Mouse (Mus musculus) heart, adult 2 months (tissue): ENCODE results near the gene Lct. TPM values are rescaled to one million over a fixed set of nuclear protein-coding genes. Genes with fewer than 3 reads are reported as not detected.

ENCODE experiments used
- DNase-seq, 2 experiments: peaks; one replicate each; pipeline ENCODE4 v3.0.0; 2021
- H3K27ac ChIP-seq: fragments of 200-600 bp; 2 replicates; pipeline ENCODE4 v1.8.1; 2022
- H3K27me3 ChIP-seq: fragments of 200-500 bp; 2 replicates; pipeline ENCODE4 v1.6.1; 2012; ENCODE audit warnings: mild to moderate bottlenecking, low read length, inconsistent platforms, mixed read lengths; ENCODE audit not compliant: control insufficient read depth, insufficient read depth
- H3K36me3 ChIP-seq: fragments of 200-500 bp; 2 replicates; pipeline ENCODE4 v1.6.1; 2012; ENCODE audit warnings: low read length, inconsistent platforms; ENCODE audit not compliant: control insufficient read depth, insufficient read depth
- H3K4me1 ChIP-seq: fragments of 200-500 bp; 2 replicates; pipeline ENCODE4 v1.6.1; 2011; ENCODE audit warnings: low read length; ENCODE audit not compliant: control insufficient read depth, insufficient read depth
- H3K4me3 ChIP-seq: fragments of 200-600 bp; 2 replicates; pipeline ENCODE4 v1.8.1; 2022
- H3K79me2 ChIP-seq: fragments of 200-500 bp; replicated peaks from 2 replicates; pipeline ENCODE4 v1.6.1; 2012; ENCODE audit warnings: mild to moderate bottlenecking, inconsistent platforms, low read length, moderate library complexity, mixed read lengths; ENCODE audit not compliant: control insufficient read depth, insufficient read depth
- H3K9ac ChIP-seq: fragments of 200-500 bp; 2 replicates; pipeline ENCODE4 v1.6.1; 2012; ENCODE audit warnings: low read depth, mild to moderate bottlenecking, control low read depth, inconsistent platforms, low read length, mixed read lengths
- CTCF ChIP-seq: fragments of 200-600 bp; IDR thresholded peaks from 2 replicates; pipeline ENCODE4 v1.8.1; 2022; ENCODE audit warnings: antibody characterized with exemption, mild to moderate bottlenecking, moderate library complexity
- EP300 ChIP-seq: fragments of 200-500 bp; IDR thresholded peaks from 2 replicates; pipeline ENCODE4 v1.6.1; 2011; ENCODE audit warnings: low read depth, low read length, control low read depth; ENCODE audit not compliant: insufficient read depth
- POLR2A ChIP-seq: fragments of 200-500 bp; IDR thresholded peaks from 2 replicates; pipeline ENCODE4 v1.6.1; 2011; ENCODE audit warnings: mild to moderate bottlenecking, low read depth, low read length, control low read depth; ENCODE audit not compliant: insufficient read depth
- WGBS: fragments of 180-500 bp; shearing (Covaris S2); methylation state at CpG from one replicate; pipeline ENCODE4 v1.1.7; 2018; 5-methylcytosine and 5-hydroxymethylcytosine counted together
- intact Hi-C: fragments of 180-260 bp; cut with DNase I; formaldehyde crosslinking; loops from one replicate; pipeline ENCODE4 v1.15.1; 2025
- polyA plus RNA-seq: library from polyadenylated mRNA; depleted of rRNA; stranded (reverse); fragments of >200 nt; gene quantifications from 2 replicates; pipeline ENCODE4 v1.2.3, GENCODE M21; 2012; rRNA removed
- total RNA-seq, 2 experiments: library from RNA; stranded (reverse); gene quantifications; 2 replicates each; pipeline ENCODE4 v1.2.3; 2021

Gene Lct
- total and polyA plus RNA-seq, 3 experiments = 0.02 TPM; not detected in 2

- Histone ChIP-seq H3K36me3 (peaks cover 4% of the 10 kb centered on the region), H3K27me3 (no peaks in the 10 kb centered on the region), H3K4me1 (no peaks in the 10 kb centered on the region), H3K9ac (no peak overlapping the region), H3K27ac (no peak overlapping the region), H3K4me3 (no peak overlapping the region), H3K79me2 (no peaks in the 10 kb centered on the region)
- WGBS = 87% methylated on average over 4 of the region's 4 CpGs
- TF ChIP-seq EP300 = no peak
- no peak for TF ChIP-seq POLR2A
- TF ChIP-seq CTCF = no peak
- intact Hi-C loops = no loop called here
- DNase-seq = no peak
These were observed 92.9 kb downstream of the Lct start for GRCm38 (mm10) chr1:128235181-128235580.

Other genes with a start within 250 kb of the Lct start
- 1 to 10 TPM; 4.8 to 5.0 TPM for gene Zranb3, start 225.3 kb downstream of the Lct start, total RNA-seq
- 1.00 and 1.6 TPM in 2 replicates for gene Zranb3, start 225.3 kb downstream of the Lct start, polyA plus RNA-seq
- 10 to 100 TPM; 47.8 to 54.5 TPM for gene R3hdm1, start 225.0 kb downstream of the Lct start, total RNA-seq
- gene R3hdm1, start 225.0 kb downstream of the Lct start, polyA plus RNA-seq = 33.1 and 33.9 TPM in 2 replicates
- 10 to 100 TPM; 38.0 to 40.4 TPM for gene Ubxn4, start 84.4 kb downstream of the Lct start, total RNA-seq
- gene Ubxn4, start 84.4 kb downstream of the Lct start, polyA plus RNA-seq = 12.4 and 18.7 TPM in 2 replicates
- 1 to 10 TPM; 5.2 to 5.7 TPM for gene Mcm6, start 31.3 kb upstream of the Lct start, total RNA-seq
- gene Mcm6, start 31.3 kb upstream of the Lct start, polyA plus RNA-seq = 3.4 and 4.5 TPM in 2 replicates
- gene Dars, start 89.0 kb upstream of the Lct start, total RNA-seq = 10 to 100 TPM; 57.4 to 66.9 TPM
- gene Dars, start 89.0 kb upstream of the Lct start, polyA plus RNA-seq = 15.5 and 34.1 TPM in 2 replicates